Mouse (Mus musculus) regulatory T cell (primary cell): ENCODE results near the gene Dbt.
"Not testable (repeated sequence)": the region's sequence is repeated elsewhere in the genome, so short reads cannot be mapped to it uniquely, and the experiment has no call there.

ENCODE experiments used
- in situ Hi-C: fragments of 300-600 bp; cut with MboI, MseI; formaldehyde crosslinking; loops from one replicate; pipeline ENCODE4 v1.15.1; 2025; ENCODE audit warnings: high pct_unique_total_duplicates

The Dbt gene

DNA sequence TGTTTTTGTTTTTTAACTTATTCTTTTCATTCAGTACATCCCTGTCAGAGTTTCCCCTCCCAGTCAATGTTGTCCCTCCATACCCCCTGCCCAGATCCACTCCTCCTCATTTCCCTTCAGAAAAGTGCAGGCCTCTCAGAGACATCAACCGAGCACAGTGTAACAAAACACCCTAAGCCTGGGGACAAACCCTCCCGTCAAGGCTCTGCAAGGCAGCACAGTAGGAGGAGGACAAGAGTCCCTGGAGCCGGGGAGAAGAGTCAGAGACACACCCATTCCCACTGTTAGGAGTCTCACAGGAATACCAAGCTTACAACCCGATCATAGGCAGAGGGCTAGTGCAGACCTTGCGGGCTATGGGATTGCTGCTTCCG is 24.3 kb downstream of the Dbt start:
- in situ Hi-C loops = loop anchor here (5.0 kb wide), 1 partner anchor 35 kb away; no protein-coding TSS in a partner anchor

DNA sequence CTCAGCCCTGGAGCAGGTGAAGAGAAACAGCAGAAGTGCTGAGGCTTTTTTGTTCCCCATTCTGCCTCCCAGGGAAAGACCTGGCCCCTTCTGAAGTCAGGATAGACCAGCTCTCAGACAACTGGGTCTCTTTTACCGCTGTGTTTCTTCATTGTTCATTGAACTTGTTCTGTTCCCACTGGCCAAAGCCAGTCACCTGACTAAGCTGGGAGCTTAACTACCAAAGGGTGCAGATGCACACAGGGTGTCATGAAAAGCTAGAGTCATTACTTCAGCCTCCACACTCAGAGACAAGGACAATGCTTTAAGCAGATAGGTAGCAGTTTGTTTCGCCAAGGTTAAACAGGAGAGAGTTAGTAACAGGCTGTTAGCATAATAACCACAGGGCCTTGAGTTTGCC is 29.2 kb downstream of the Dbt start:
- in situ Hi-C loops = no loop called here

DNA sequence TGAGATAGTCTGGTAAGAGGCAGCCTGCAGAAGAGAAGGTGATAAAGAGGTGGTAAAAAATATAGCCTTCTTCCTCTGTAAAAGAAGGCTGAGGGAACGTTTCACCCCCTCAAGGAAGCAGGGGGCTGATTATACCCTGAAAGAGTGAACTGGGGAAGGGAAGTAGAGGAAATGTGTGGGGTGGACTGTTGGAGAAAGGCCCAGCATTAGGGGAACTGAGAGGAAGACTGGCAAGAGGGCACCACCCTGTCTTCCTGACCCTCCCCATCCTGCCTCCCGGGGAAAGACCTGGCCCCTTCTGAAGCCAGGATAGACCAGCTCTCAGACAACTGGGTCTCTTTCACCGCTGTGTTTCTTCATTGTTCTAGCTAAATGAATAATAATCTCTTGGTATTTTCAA is 29.7 kb downstream of the Dbt start:
- in situ Hi-C loops = no loop called here

DNA sequence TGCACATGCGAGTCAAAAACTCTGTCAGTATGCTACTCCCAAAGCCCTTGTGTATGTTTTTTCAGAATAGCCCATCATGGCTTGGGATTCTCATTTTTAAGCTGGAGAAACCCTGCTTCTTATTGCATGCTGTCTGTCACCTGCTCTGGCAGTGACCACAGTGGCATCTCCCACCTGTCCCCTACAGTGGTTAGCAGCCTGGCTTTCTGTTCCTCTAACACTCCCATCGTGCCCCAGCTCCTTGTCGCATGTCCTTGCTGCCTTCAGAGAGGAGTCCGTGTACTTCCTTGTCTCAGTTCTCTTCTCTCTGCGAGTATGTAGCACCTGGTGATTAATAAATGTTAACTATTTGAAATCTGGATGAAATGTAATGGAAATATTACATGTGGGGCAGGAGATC is 34.6 kb downstream of the Dbt start:
- in situ Hi-C loops = no loop called here

DNA sequence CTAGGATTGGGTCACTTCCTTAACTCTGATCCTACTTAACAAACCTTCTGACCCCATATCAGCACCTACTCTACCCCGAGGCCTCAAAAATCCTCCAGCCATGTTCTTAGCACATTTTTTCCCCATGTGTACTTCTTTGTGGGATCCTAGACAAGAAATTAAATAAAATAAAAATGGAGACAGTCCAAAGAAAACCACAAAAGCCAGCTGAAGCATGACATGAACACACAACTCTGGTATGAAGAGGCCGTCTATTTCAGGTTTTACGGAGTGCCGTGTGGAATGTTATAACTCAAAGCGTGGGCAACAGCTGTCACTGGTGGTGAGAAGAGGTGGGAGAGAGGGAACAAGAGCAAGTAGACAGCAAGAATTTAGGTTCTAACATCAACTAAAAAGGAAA is 38.5 kb downstream of the Dbt start:
- in situ Hi-C loops = no loop called here

DNA sequence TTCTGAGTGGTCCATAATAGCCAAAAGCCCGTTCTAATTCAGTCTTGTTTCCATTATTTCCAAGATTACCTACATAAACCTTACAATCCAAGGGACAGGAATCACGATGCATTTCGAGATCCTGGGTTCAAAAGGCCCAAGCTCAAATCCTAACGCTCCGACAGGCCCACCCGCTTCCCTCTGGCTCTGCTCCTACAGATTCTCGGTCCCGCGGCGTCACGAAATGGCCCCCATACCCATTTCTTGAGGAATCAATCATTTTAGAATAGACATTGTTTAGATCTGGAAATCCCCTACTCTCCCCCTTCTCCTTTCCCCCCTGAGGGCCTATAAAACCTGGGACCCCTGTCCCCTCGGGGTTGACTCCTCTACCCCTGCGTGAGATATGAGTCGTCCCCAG is 48.4 kb downstream of the Dbt start:
- in situ Hi-C loops = not testable (repeated sequence)

DNA sequence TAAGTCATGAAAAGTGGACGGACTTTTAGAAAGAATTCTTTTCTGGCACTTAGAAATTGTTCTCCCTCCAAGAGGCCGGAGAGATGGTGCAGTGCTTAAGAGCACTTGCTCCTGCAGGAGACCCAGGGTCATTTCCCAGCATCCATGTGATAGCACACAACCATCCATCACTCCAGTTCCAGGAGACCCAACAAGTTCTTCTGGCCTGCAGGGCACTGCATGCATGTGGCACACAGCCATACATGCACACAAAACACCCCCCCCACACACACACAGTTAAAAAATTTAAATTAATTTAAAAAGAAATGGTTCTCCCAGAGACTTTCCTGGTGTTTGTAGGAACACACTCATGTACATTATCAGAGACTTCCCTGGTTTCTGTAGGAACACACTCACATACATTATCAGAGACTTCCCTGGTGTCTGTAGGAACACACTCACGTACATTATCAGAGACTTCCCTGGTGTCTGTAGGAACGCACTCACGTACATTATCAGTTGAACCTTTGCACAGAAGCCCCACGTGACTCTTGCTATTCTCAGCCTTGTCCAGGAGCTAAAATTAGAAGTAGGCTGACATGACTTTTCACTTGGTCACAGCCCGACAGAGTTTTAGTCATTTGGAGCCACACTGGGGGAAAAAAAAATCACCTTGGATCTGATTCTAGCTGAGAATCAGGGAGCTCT is 49.7 kb downstream of the Dbt start, which contains the start of gene Lrrc39:
TSS of gene Lrrc39 (plus strand) at position 566 of the 687 bp plus-strand sequence.
- in situ Hi-C loops = no loop called here

DNA sequence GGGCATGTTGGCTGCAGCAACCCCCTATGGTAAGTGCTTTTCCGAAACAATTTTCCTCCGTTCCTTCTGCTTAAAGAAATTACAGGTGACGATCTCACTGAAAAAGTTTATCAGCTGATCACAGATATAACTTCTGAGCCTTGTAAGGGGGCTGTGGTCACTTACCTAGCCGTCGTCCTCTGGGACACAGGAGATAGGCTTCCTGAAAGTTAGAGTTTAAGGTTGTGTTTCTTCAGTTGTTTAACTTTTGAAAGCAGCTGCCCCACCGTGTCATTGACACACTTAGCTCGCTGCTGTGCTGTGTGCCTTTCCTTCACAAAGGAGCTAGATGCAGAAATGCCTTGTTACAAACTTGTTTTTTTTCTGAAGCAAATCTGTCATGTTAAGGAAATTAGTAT is 50.2 kb downstream of the Dbt start:
- in situ Hi-C loops = no loop called here

DNA sequence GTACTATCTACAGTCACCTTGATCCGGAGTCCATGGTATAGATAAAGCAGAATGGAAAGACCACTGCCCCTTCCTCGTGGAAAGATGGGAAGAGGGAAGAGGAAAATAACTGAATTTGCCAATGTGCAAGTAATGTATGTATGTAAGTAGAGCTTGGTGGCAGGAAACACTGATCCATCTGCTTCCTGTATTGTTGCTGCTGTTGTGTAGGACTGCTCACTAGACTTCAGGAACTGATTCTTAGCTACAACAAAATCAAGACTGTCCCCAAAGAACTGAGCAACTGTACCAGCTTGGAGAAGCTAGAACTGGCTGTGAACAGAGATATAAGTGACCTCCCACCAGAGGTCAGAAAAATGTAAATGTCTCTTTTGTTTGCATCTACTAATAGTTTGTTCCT is 57.8 kb downstream of the Dbt start:
- in situ Hi-C loops = loop anchor here (5.0 kb wide), 1 partner anchor 33 kb away; no protein-coding TSS in a partner anchor

DNA sequence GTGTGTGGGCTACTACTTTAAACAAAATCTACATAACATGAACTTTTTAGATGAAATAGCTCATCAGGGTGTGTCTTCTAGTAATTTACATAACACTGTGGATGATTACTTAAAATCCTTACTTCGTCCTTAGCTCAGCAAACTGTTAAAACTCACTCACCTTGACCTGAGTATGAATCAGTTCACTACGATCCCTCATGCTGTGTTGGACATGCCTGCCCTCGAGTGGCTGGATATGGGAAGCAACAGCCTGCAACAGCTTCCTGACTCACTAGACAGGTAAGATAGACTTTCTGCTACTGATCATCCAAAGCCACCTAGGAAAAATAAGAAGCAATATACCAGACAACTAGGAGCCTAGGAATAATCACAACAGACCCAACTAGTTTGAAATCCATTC is 64.4 kb downstream of the Dbt start:
- in situ Hi-C loops = no loop called here

DNA sequence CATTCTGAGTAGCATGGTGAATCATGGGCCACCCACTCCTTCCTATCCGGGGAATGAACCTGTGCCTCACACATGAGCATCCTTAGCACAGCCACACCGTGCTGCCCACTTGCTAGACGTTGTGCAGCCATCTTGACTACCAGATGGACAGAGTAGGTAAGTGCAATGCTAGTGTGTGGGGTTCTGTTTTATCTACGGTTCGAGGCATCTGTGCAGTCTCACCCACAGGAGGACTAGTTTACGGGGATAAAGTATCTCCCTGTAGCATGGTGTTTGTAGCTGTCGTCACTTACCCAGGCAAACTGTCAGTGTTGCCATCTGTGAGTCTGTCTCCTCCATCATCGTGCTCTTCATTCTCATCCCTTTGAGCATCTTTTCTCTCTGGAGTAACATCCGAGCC is 69.3 kb downstream of the Dbt start:
- in situ Hi-C loops = loop anchor here (5.0 kb wide), 1 partner anchor 255 kb away; no protein-coding TSS in a partner anchor

DNA sequence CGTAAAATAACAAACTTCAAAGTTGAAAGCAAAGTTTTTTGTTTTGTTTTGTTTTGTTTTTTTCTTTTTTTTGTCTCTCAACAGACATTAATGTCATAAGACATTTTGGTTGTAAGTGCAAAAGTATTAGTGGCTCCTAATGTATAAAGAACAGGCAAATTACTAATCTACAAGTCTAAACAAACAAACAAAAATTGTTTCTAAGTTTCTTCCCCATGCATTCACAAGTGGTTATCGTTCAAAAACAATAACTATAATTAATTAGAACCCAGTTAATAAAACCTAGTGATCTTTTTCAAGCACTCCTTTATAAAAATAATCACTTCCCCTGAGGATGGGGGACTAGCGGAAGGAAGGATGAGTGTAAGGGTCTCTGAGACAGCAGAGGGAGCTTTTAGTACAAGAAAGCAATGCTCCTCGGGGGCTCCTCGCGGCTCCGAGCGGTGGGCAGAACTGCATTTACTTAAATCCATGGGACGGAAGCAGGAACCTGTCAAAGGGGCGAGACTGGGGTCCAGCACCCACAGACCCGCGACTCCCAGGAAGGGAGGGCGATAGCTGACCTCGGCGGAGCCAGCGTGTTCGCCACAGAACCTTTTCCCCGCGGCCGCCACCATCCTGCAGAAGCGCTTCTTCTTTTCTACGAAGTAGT is 81.3 kb downstream of the Dbt start:
- in situ Hi-C loops = no loop called here

DNA sequence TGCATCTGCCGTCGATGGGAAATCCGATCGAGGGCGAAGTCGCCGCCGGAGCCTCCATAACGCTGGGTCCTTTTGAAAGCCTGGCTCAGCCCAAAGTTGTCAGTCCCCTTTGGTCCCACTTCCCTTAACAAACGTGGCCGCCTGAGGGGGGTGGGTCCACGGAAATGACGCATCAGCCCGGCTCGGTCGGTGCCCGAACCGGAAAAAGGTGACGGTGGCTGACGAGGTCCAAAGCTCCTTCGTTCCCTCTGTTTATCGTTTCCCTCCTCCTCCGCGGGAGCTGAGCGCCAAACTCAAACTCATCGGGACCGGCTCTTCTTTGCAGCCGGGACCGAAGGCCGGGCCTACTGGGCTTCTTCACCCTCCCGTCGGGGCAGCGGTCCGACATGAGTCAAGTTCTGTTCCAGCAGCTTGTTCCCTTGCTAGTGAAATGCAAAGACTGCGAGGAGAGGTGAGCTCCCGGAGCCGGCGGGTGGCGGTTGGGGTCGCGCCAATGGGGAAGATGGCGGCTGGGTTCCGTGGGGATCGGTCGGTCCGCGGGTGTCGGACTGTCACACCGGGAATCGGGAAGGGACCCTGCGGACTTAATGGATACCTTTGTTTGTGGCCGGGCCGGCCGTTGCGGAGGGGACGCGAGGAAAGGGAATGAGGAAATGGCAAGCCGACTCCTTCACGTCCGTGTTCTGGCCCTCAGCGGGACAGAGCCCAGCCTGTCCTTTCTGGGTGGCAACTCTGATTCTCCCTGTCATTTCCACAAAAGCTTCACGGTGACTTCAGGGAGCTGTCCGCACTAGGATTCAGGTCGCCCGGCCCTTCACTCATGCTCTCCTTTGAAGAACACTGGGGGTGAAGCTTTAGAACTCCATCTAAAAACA is 82.1 kb downstream of the Dbt start, which contains the start of gene Sass6:
TSS of gene Sass6 (plus strand) at position 255 of the 875 bp plus-strand sequence.
- in situ Hi-C loops = no loop called here

DNA sequence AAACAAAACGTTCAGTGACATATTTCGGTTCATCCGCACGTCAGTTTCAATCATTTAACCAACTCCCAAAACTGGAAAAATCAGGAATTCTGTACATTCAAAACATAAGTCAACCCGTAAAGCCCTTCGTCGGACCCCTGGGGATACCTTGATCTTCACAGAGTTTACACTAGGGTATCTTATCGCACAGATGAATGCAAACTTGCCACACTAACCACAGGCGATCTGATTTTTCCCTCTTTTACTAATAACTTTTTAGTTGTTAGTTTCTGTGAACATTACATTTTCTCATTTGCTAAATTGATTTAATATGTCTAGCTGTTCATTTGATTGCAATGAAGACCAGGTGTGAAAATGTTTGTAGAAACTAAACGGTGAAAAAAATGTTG is 82.7 kb downstream of the Dbt start:
- in situ Hi-C loops = no loop called here
